Mouse (Mus musculus) urinary bladder, postnatal 25 days (tissue): ENCODE data around the gene Ptprd.

Source experiments
- DNase-seq: peaks from one replicate; pipeline ENCODE4 v3.0.0; 2022; ENCODE audit warnings: low spot score

Ptprd gene

GRCm38 (mm10) chr4:76621740-76622139 is 1590.0 kb downstream of the Ptprd start:
- no peak for DNase-seq

- DNase-seq, result no peak
Observed at GRCm38 (mm10) chr4:76616614-76617013, 1595.1 kb downstream of the Ptprd start.

- no peak for DNase-seq
Observed at GRCm38 (mm10) chr4:76608246-76608645, 1603.5 kb downstream of the Ptprd start.

GRCm38 (mm10) chr4:76606808-76607207 is 1605.0 kb downstream of the Ptprd start:
- DNase-seq, result no peak

- no peak for DNase-seq
Observed at GRCm38 (mm10) chr4:76590722-76591121, 1621.0 kb downstream of the Ptprd start.

- DNase-seq, result no peak
Observed at GRCm38 (mm10) chr4:76583025-76583424, 1628.7 kb downstream of the Ptprd start.

- no peak for DNase-seq
Observed at GRCm38 (mm10) chr4:76566006-76566405, 1645.8 kb downstream of the Ptprd start.

- DNase-seq, result no peak
Observed at GRCm38 (mm10) chr4:76541769-76542168, 1670.0 kb downstream of the Ptprd start.

GRCm38 (mm10) chr4:76532926-76533325 is 1678.8 kb downstream of the Ptprd start:
- no peak for DNase-seq

- no peak for DNase-seq
Observed at GRCm38 (mm10) chr4:76525281-76525680, 1686.5 kb downstream of the Ptprd start.

- DNase-seq, result no peak
Observed at GRCm38 (mm10) chr4:76503279-76503601, 1708.5 kb downstream of the Ptprd start.

GRCm38 (mm10) chr4:76502575-76503278 is 1709.0 kb downstream of the Ptprd start:
- DNase-seq, result no peak

GRCm38 (mm10) chr4:76485848-76486247 is 1725.9 kb downstream of the Ptprd start:
- no peak for DNase-seq

GRCm38 (mm10) chr4:76468366-76469100 is 1743.2 kb downstream of the Ptprd start:
- DNase-seq, result no peak

- DNase-seq, result no peak
Observed at GRCm38 (mm10) chr4:76464682-76465081, 1747.1 kb downstream of the Ptprd start.

GRCm38 (mm10) chr4:76461336-76461735 is 1750.4 kb downstream of the Ptprd start:
- no peak for DNase-seq

GRCm38 (mm10) chr4:76460556-76460955 is 1751.2 kb downstream of the Ptprd start:
- no peak for DNase-seq

GRCm38 (mm10) chr4:76459621-76460020 is 1752.1 kb downstream of the Ptprd start:
- DNase-seq, result no peak

GRCm38 (mm10) chr4:76452286-76452685 is 1759.5 kb downstream of the Ptprd start:
- no peak for DNase-seq

GRCm38 (mm10) chr4:76451019-76451552 is 1760.7 kb downstream of the Ptprd start:
- DNase-seq, result no peak

- no peak for DNase-seq
Observed at GRCm38 (mm10) chr4:76450351-76451018, 1761.3 kb downstream of the Ptprd start.

- peak; percentile 49 for DNase-seq
Observed at GRCm38 (mm10) chr4:76449466-76450350, 1762.1 kb downstream of the Ptprd start.
